Mouse (Mus musculus): Measurements from ENCODE around the gene Ankrd34c. TPM values are rescaled to one million over a fixed set of nuclear protein-coding genes. Genes with fewer than 3 reads are reported as not detected.

The Ankrd34c gene
- not detected in 2 replicates for polyA plus RNA-seq (2012; rRNA removed)

DNA sequence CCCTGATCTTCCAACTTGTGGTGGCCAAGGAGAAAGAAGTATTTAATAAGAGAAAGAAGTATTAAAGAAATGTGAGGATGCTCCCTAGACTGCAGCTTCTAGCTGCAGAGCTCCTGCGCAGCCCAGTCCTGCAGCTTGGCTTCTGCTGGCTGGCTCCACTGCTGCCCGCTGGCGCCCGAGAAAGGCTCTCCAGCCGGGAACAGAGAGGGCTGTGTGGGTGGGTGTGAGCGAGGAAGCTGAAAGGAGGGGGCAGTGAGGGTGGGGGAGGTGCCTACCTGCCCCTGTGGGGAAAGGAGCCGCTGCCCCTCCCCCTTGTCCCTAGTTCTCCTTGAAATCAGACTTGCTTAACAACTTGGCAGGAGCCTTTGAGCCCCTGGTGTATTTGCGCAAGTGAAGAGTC, at the start of gene Ankrd34c:
Gene Ankrd34c, minus strand, starts transcription at position 181 of the 400 bp plus-strand sequence.
- no peaks in the 10 kb centered on the region for H3K27me3 ChIP-seq (ENCODE audit: control insufficient read depth, insufficient read depth, low read length)
- TF ChIP-seq POLR2A (IDR thresholded peaks at IDR 0.05; ENCODE audit: low read depth, low read length), result no peak
- no peak for TF ChIP-seq CTCF (IDR thresholded peaks at IDR 0.05; ENCODE audit: extremely low read depth, insufficient read depth, insufficient read length, insufficient replicate concordance)
- WGBS, result 6% methylated on average over 8 of the region's 8 CpGs
- no peak within 1 kb of the TSS for H3K4me3 ChIP-seq (ENCODE audit: extremely low read depth, insufficient read depth, insufficient read length)
- H3K4me1 ChIP-seq (ENCODE audit: control insufficient read depth, insufficient read depth, insufficient read length), result no peaks in the 10 kb centered on the region
- no peaks in the 10 kb centered on the region for H3K36me3 ChIP-seq (ENCODE audit: control insufficient read depth, insufficient read depth, low read length)
- DNase-seq (ENCODE audit: low read depth in 1 of 2, low spot score in 2 of 2), result no peak
- H3K27ac ChIP-seq (ENCODE audit: insufficient read depth, low read length), result no peak within 1 kb of the TSS

DNA sequence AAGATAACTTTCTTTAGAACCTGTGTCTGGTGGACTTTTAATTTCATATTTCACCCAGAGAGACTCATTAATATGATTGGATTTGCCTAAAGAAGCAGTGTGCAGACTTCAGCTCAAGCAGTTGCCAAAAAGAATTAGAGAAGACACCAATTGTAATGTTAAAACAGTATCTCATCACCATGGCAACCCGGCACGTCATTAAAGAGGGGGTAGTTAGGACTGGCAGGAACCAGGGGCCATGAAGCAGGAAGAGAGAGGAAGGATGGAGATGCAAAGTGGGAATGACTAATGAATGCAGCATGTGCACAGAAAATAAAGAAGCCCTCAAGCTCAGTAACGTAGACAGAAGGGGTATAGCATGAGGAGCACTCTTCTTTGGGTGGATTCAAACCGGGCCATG, 49.3 kb upstream of the Ankrd34c start:
- TF ChIP-seq CTCF (IDR thresholded peaks at IDR 0.05; ENCODE audit: extremely low read depth, insufficient read depth, insufficient read length, insufficient replicate concordance) (no peak), POLR2A (IDR thresholded peaks at IDR 0.05; ENCODE audit: low read depth, low read length) (no peak)
- no peak overlapping the region for H3K27ac ChIP-seq (ENCODE audit: insufficient read depth, low read length)
- peaks cover 18% of the 10 kb centered on the region for H3K4me1 ChIP-seq (ENCODE audit: control insufficient read depth, insufficient read depth, insufficient read length)
- H3K36me3 ChIP-seq (ENCODE audit: control insufficient read depth, insufficient read depth, low read length), result no peaks in the 10 kb centered on the region
- 75% methylated on average over 4 of the region's 4 CpGs for WGBS
- no peaks in the 10 kb centered on the region for H3K27me3 ChIP-seq (ENCODE audit: control insufficient read depth, insufficient read depth, low read length)
- no peak overlapping the region for H3K4me3 ChIP-seq (ENCODE audit: extremely low read depth, insufficient read depth, insufficient read length)
- DNase-seq (ENCODE audit: low read depth in 1 of 2, low spot score in 2 of 2), result no peak

DNA sequence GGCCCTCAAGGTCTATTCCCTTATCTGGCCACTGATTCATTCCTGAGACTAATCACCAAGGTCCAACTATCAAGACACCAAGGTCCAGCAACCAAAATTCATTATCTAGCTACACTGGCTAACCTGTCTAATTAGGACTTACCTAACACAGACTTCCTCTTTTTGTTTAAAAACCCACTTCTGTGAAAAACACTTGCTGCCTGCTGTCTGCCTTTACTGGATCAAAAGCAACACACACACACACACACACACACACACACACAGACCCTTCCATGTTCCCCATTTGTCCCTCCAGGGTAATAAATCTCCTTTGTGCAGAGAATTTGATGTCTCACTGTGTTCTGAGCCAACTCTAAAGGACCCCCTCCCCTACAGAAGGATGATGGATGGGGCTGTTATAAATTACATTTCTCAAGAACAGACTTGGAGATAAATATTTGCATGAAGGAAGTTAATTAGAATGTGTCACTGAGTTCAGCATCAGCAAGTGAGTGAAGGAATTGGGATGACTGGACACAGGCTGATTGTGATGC, 43.2 kb upstream of the Ankrd34c start:
- H3K4me3 ChIP-seq (ENCODE audit: extremely low read depth, insufficient read depth, insufficient read length), result no peak overlapping the region
- DNase-seq (ENCODE audit: low read depth in 1 of 2, low spot score in 2 of 2), result no peak
- no peak overlapping the region for H3K27ac ChIP-seq (ENCODE audit: insufficient read depth, low read length)
- H3K27me3 ChIP-seq (ENCODE audit: control insufficient read depth, insufficient read depth, low read length), result no peaks in the 10 kb centered on the region
- no peak for TF ChIP-seq CTCF (IDR thresholded peaks at IDR 0.05; ENCODE audit: extremely low read depth, insufficient read depth, insufficient read length, insufficient replicate concordance)
- TF ChIP-seq POLR2A (IDR thresholded peaks at IDR 0.05; ENCODE audit: low read depth, low read length), result no peak
- H3K36me3 ChIP-seq (ENCODE audit: control insufficient read depth, insufficient read depth, low read length), result no peaks in the 10 kb centered on the region
- no peaks in the 10 kb centered on the region for H3K4me1 ChIP-seq (ENCODE audit: control insufficient read depth, insufficient read depth, insufficient read length)

DNA sequence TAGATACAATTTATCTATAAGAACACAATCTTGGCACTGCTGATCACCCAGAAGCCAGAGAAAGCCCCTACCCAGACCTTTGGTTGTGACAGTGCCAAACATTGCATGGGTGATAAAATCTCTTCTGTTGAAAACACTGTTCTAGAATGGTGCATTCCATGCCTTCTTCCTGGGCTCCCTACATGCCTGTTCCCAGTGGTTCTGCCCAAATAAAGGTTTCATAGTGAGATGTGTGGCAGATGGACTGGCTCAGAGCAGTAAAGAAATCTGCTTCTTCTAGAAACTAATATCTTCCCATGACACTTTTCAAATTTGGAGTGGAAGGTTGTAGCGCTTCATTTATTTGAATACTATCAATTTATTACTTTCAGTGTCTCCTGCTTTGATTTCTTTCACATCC, 41.0 kb upstream of the Ankrd34c start:
- 95% methylated on average over 1 of the region's 1 CpGs for WGBS
- H3K27me3 ChIP-seq (ENCODE audit: control insufficient read depth, insufficient read depth, low read length), result no peaks in the 10 kb centered on the region
- no peak for TF ChIP-seq CTCF (IDR thresholded peaks at IDR 0.05; ENCODE audit: extremely low read depth, insufficient read depth, insufficient read length, insufficient replicate concordance)
- no peak for TF ChIP-seq POLR2A (IDR thresholded peaks at IDR 0.05; ENCODE audit: low read depth, low read length)
- H3K36me3 ChIP-seq (ENCODE audit: control insufficient read depth, insufficient read depth, low read length), result no peaks in the 10 kb centered on the region
- H3K4me3 ChIP-seq (ENCODE audit: extremely low read depth, insufficient read depth, insufficient read length), result no peak overlapping the region
- no peak overlapping the region for H3K27ac ChIP-seq (ENCODE audit: insufficient read depth, low read length)
- no peaks in the 10 kb centered on the region for H3K4me1 ChIP-seq (ENCODE audit: control insufficient read depth, insufficient read depth, insufficient read length)
- DNase-seq (ENCODE audit: low read depth in 1 of 2, low spot score in 2 of 2), result no peak

DNA sequence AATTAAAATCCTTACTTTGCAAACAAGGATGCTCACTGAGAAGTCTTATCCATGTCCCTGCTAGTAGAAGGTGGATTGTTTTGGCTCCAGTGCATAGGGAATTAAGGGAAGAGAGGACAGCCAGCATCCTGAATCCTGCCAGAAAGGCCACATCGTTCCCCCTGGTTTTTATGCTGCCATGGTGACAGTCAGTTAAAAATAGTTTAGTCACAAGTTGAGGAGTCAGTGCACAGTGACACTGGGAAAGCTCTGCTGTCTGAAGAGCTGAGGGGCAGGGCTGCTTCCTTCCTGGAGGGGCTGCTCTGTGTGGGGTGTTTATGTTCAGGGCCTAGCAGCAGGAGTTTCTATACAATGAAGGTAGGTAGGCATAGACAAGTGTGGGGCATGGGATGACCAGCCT, 32.9 kb upstream of the Ankrd34c start:
- no peak overlapping the region for H3K4me3 ChIP-seq (ENCODE audit: extremely low read depth, insufficient read depth, insufficient read length)
- 3% methylated on average over 1 of the region's 1 CpGs for WGBS
- no peak overlapping the region for H3K27ac ChIP-seq (ENCODE audit: insufficient read depth, low read length)
- no peaks in the 10 kb centered on the region for H3K4me1 ChIP-seq (ENCODE audit: control insufficient read depth, insufficient read depth, insufficient read length)
- H3K36me3 ChIP-seq (ENCODE audit: control insufficient read depth, insufficient read depth, low read length), result no peaks in the 10 kb centered on the region
- TF ChIP-seq POLR2A (IDR thresholded peaks at IDR 0.05; ENCODE audit: low read depth, low read length) (no peak), CTCF (IDR thresholded peaks at IDR 0.05; ENCODE audit: extremely low read depth, insufficient read depth, insufficient read length, insufficient replicate concordance) (no peak)
- DNase-seq (ENCODE audit: low read depth in 1 of 2, low spot score in 2 of 2), result no peak
- H3K27me3 ChIP-seq (ENCODE audit: control insufficient read depth, insufficient read depth, low read length), result no peaks in the 10 kb centered on the region

DNA sequence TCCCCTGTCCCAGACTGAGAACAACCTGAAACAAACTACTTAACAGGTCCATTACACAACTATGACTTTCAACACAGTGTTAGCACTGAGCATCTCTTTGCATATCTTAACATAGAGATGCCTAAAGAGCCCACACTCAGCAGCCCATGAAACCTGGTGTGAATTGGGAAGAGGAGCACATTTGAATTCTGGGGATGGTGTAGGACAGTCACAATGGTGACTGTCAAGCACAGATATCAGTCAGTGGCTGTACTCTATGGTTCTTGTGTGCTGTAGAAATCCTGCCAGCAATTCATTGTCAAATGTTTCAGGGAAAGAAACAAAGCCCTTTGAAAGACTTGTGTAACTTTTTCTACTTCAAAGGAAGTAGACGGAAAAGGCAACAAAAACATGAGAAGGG, 23.7 kb upstream of the Ankrd34c start:
- 90% methylated on average over 1 of the region's 1 CpGs for WGBS
- H3K27me3 ChIP-seq (ENCODE audit: control insufficient read depth, insufficient read depth, low read length), result no peaks in the 10 kb centered on the region
- no peak overlapping the region for H3K4me3 ChIP-seq (ENCODE audit: extremely low read depth, insufficient read depth, insufficient read length)
- no peaks in the 10 kb centered on the region for H3K4me1 ChIP-seq (ENCODE audit: control insufficient read depth, insufficient read depth, insufficient read length)
- no peak overlapping the region for H3K27ac ChIP-seq (ENCODE audit: insufficient read depth, low read length)
- DNase-seq (ENCODE audit: low read depth in 1 of 2, low spot score in 2 of 2), result no peak
- TF ChIP-seq CTCF (IDR thresholded peaks at IDR 0.05; ENCODE audit: extremely low read depth, insufficient read depth, insufficient read length, insufficient replicate concordance), result no peak
- TF ChIP-seq POLR2A (IDR thresholded peaks at IDR 0.05; ENCODE audit: low read depth, low read length), result no peak
- H3K36me3 ChIP-seq (ENCODE audit: control insufficient read depth, insufficient read depth, low read length), result no peaks in the 10 kb centered on the region

DNA sequence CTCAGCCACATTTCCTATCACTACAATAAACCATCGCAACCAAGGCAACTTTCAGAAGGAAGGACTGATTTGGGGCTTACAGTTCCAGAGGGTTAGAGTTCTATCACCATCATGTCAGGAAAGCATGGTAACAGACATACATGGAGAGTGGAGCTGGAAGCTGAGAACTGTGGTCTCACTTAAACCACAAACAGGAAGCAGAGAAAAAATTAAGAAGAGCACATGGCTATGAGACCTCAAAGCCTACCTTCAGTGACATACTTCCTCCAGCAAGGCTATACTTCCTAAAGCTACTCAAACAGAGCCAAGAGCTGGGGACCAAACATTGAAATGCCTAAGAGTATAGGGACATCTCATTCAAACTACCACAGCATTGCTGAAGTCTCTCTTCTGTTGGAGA, 20.3 kb upstream of the Ankrd34c start:
- Histone ChIP-seq H3K4me1 (ENCODE audit: control insufficient read depth, insufficient read depth, insufficient read length) (no peaks in the 10 kb centered on the region), H3K4me3 (ENCODE audit: extremely low read depth, insufficient read depth, insufficient read length) (no peak overlapping the region), H3K36me3 (ENCODE audit: control insufficient read depth, insufficient read depth, low read length) (no peaks in the 10 kb centered on the region), H3K27me3 (ENCODE audit: control insufficient read depth, insufficient read depth, low read length) (no peaks in the 10 kb centered on the region), H3K27ac (ENCODE audit: insufficient read depth, low read length) (no peak overlapping the region)
- DNase-seq (ENCODE audit: low read depth in 1 of 2, low spot score in 2 of 2), result no peak
- WGBS, result 32% methylated on average over 1 of the region's 1 CpGs
- no peak for TF ChIP-seq POLR2A (IDR thresholded peaks at IDR 0.05; ENCODE audit: low read depth, low read length)
- TF ChIP-seq CTCF (IDR thresholded peaks at IDR 0.05; ENCODE audit: extremely low read depth, insufficient read depth, insufficient read length, insufficient replicate concordance), result no peak
